Mouse (Mus musculus): ENCODE data around the gene Irs2. TPM values are rescaled to one million over a fixed set of nuclear protein-coding genes. Genes with fewer than 3 reads are reported as not detected.

The Irs2 gene
- polyA plus RNA-seq, 1 experiment = 13.9 TPM

GRCm38 (mm10) chr8:11010913-11011605 is 2.8 kb upstream of the Irs2 start:
- Histone ChIP-seq H3K4me1 (ENCODE audit: control insufficient read depth, insufficient read depth, low read length) (0 out of 2 replicates have a peak, but pooled peaks cover 2% of the 10 kb centered on the region), H3K27ac (ENCODE audit: insufficient read depth, low read length) (no peak overlapping the region), H3K4me3 (ENCODE audit: insufficient read depth, low read length) (no peak overlapping the region)
- TF ChIP-seq CTCF (IDR thresholded peaks at IDR 0.05; ENCODE audit: borderline replicate concordance, insufficient read depth, low read length) (no peak), POLR2A (IDR thresholded peaks at IDR 0.05; ENCODE audit: low read depth, low read length) (no peak)

- Histone ChIP-seq H3K27ac (ENCODE audit: insufficient read depth, low read length) (no peak overlapping the region), H3K4me1 (ENCODE audit: control insufficient read depth, insufficient read depth, low read length) (0 out of 2 replicates have a peak, but pooled peaks cover 2% of the 10 kb centered on the region), H3K4me3 (ENCODE audit: insufficient read depth, low read length) (no peak overlapping the region)
- TF ChIP-seq POLR2A (IDR thresholded peaks at IDR 0.05; ENCODE audit: low read depth, low read length) (no peak), CTCF (IDR thresholded peaks at IDR 0.05; ENCODE audit: borderline replicate concordance, insufficient read depth, low read length) (no peak)
Observed at GRCm38 (mm10) chr8:11010398-11010797, 2.1 kb upstream of the Irs2 start.

- Histone ChIP-seq H3K4me1 (ENCODE audit: control insufficient read depth, insufficient read depth, low read length) (0 out of 2 replicates have a peak, but pooled peaks cover 2% of the 10 kb centered on the region), H3K27ac (ENCODE audit: insufficient read depth, low read length) (0 out of 2 replicates have a peak overlapping the region, but pooled peaks have one; percentile 32), H3K4me3 (ENCODE audit: insufficient read depth, low read length) (peak overlapping the region; percentile 49)
- TF ChIP-seq POLR2A (IDR thresholded peaks at IDR 0.05; ENCODE audit: low read depth, low read length) (no peak; the same call in none of the 2 replicates), CTCF (IDR thresholded peaks at IDR 0.05; ENCODE audit: borderline replicate concordance, insufficient read depth, low read length) (no peak)
Observed at GRCm38 (mm10) chr8:11009431-11010071, 1.3 kb upstream of the Irs2 start.

- H3K4me1 ChIP-seq (ENCODE audit: control insufficient read depth, insufficient read depth, low read length) = 0 out of 2 replicates have a peak, but pooled peaks cover 2% of the 10 kb centered on the region
- TF ChIP-seq POLR2A (IDR thresholded peaks at IDR 0.05; ENCODE audit: low read depth, low read length) (peak; percentile 99), CTCF (IDR thresholded peaks at IDR 0.05; ENCODE audit: borderline replicate concordance, insufficient read depth, low read length) (no peak)
- peak overlapping the region; percentile 56 for H3K4me3 ChIP-seq (ENCODE audit: insufficient read depth, low read length)
- peak overlapping the region; percentile 39 for H3K27ac ChIP-seq (ENCODE audit: insufficient read depth, low read length)
Observed at GRCm38 (mm10) chr8:11008842-11009420, 673 bp upstream of the Irs2 start.

GRCm38 (mm10) chr8:11007581-11008378 is 478 bp downstream of the Irs2 start:
- TF ChIP-seq POLR2A (IDR thresholded peaks at IDR 0.05; ENCODE audit: low read depth, low read length) (no peak; the same call in 1 of the 2 replicates), CTCF (IDR thresholded peaks at IDR 0.05; ENCODE audit: borderline replicate concordance, insufficient read depth, low read length) (no peak)
- 0 out of 2 replicates have a peak, but pooled peaks cover 2% of the 10 kb centered on the region for H3K4me1 ChIP-seq (ENCODE audit: control insufficient read depth, insufficient read depth, low read length)
- H3K4me3 ChIP-seq (ENCODE audit: insufficient read depth, low read length) = peak overlapping the region; percentile 56
- H3K27ac ChIP-seq (ENCODE audit: insufficient read depth, low read length) = no peak overlapping the region

- H3K4me1 ChIP-seq (ENCODE audit: control insufficient read depth, insufficient read depth, low read length) = 0 out of 2 replicates have a peak, but pooled peaks cover 2% of the 10 kb centered on the region
- TF ChIP-seq CTCF (IDR thresholded peaks at IDR 0.05; ENCODE audit: borderline replicate concordance, insufficient read depth, low read length) (peak; percentile 76), POLR2A (IDR thresholded peaks at IDR 0.05; ENCODE audit: low read depth, low read length) (no peak)
- H3K4me3 ChIP-seq (ENCODE audit: insufficient read depth, low read length) = peak overlapping the region; percentile 56
- H3K27ac ChIP-seq (ENCODE audit: insufficient read depth, low read length) = 0 out of 2 replicates have a peak overlapping the region, but pooled peaks have one; percentile 3
Observed at GRCm38 (mm10) chr8:11007001-11007580, 1.2 kb downstream of the Irs2 start.

GRCm38 (mm10) chr8:11006276-11006630 is 2.0 kb downstream of the Irs2 start:
- Histone ChIP-seq H3K27ac (ENCODE audit: insufficient read depth, low read length) (no peak overlapping the region), H3K4me1 (ENCODE audit: control insufficient read depth, insufficient read depth, low read length) (peaks cover 4% of the 10 kb centered on the region; the same call in 1 of the 2 replicates)
- no peak for TF ChIP-seq CTCF (IDR thresholded peaks at IDR 0.05; ENCODE audit: borderline replicate concordance, insufficient read depth, low read length)
- TF ChIP-seq POLR2A (IDR thresholded peaks at IDR 0.05; ENCODE audit: low read depth, low read length) = no peak

GRCm38 (mm10) chr8:11005460-11006275 is 2.6 kb downstream of the Irs2 start:
- TF ChIP-seq POLR2A (IDR thresholded peaks at IDR 0.05; ENCODE audit: low read depth, low read length) (no peak), CTCF (IDR thresholded peaks at IDR 0.05; ENCODE audit: borderline replicate concordance, insufficient read depth, low read length) (no peak)
- Histone ChIP-seq H3K4me3 (ENCODE audit: insufficient read depth, low read length) (peak overlapping the region; percentile 71; the same call in 1 of the 2 replicates), H3K27ac (ENCODE audit: insufficient read depth, low read length) (no peak overlapping the region), H3K4me1 (ENCODE audit: control insufficient read depth, insufficient read depth, low read length) (peaks cover 5% of the 10 kb centered on the region; the same call in 1 of the 2 replicates)

More at GRCm38 (mm10) chr8:11006276-11006630, 2.0 kb downstream of the Irs2 start:
- peak overlapping the region; percentile 56 for H3K4me3 ChIP-seq (ENCODE audit: insufficient read depth, low read length)

All from embryonic fibroblast, embryonic 13.5 days (primary cell).